Mouse (Mus musculus) cortical plate, adult 2 months (tissue): ENCODE data around the gene Pfn5.

Experiments used
- CTCF ChIP-seq: fragments of 200-500 bp; IDR thresholded peaks from 2 replicates; pipeline ENCODE4 v1.5.1; 2011; ENCODE audit warnings: mild to moderate bottlenecking, control low read depth, low read length; ENCODE audit not compliant: insufficient read depth; ENCODE audit errors: extremely low read depth
- POLR2A ChIP-seq: fragments of 200-500 bp; IDR thresholded peaks from 2 replicates; pipeline ENCODE4 v1.6.1; 2011; ENCODE audit warnings: mild to moderate bottlenecking, low read length, control low read depth; ENCODE audit not compliant: insufficient read depth; ENCODE audit errors: extremely low read depth

DNA sequence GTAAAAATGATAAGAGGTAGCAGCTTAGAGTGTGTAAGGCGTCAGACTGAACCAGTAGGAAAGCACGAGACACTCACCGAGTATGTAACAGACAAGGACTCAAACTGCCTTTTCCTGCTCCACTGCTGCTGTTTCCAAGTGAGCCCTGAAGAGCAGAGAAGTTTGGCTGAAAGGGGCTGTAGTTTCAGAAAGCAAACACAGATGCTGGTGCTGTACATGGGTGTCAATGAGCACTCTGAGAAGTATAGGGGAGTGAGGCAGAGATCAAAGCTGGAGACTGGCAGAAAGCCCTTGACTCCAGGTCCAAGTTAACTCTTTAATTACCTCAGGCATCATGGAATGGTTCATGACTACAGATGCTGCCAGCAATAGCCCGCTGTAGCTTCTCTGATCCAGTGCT lies 3.6 kb upstream of the Pfn5 start:
- no peak for TF ChIP-seq POLR2A
- TF ChIP-seq CTCF: no peak
